Mouse (Mus musculus) forebrain, embryonic 11.5 days (tissue): ENCODE measurements around the gene Polr1a. TPM values are rescaled to one million over a fixed set of nuclear protein-coding genes. Genes with fewer than 3 reads are reported as not detected.

Experiments used
- ATAC-seq: fragments of 200-750 bp; cut with Nextera tagmentation; replicated peaks from 2 replicates; pipeline ENCODE4 v1.8.0; 2017; ENCODE audit warnings: moderate TSS enrichment; ENCODE audit not compliant: low FRiP score
- DNase-seq: peaks from one replicate; pipeline ENCODE4 v3.0.0-alpha.2; 2017; ENCODE audit warnings: low spot score
- H3K27ac ChIP-seq: fragments of 300-500 bp; sonication (generic); 2 replicates; pipeline ENCODE4 v1.5.1; 2014; ENCODE audit warnings: low read depth, low read length
- H3K27me3 ChIP-seq: fragments of 300-500 bp; sonication (generic); 2 replicates; pipeline ENCODE4 v1.6.1; 2014; ENCODE audit warnings: mild to moderate bottlenecking, low read length, mixed read lengths; ENCODE audit not compliant: control insufficient read depth, insufficient read depth
- H3K36me3 ChIP-seq: fragments of 300-500 bp; sonication (generic); 2 replicates; pipeline ENCODE4 v1.6.1; 2014; ENCODE audit warnings: mild to moderate bottlenecking, low read length, moderate library complexity, mixed read lengths; ENCODE audit not compliant: control insufficient read depth, insufficient read depth
- H3K4me1 ChIP-seq: fragments of 300-500 bp; sonication (generic); replicated peaks from 2 replicates; pipeline ENCODE4 v1.6.1; 2014; ENCODE audit warnings: low read length, mixed read lengths; ENCODE audit not compliant: control insufficient read depth, insufficient read depth
- H3K4me2 ChIP-seq: fragments of 300-500 bp; sonication (generic); 2 replicates; pipeline ENCODE4 v1.6.1; 2014; ENCODE audit warnings: low read depth, mild to moderate bottlenecking, low read length, moderate library complexity, mixed read lengths; ENCODE audit not compliant: severe bottlenecking
- H3K4me3 ChIP-seq: fragments of 300-500 bp; sonication (generic); 2 replicates; pipeline ENCODE4 v1.5.1; 2014; ENCODE audit warnings: low read depth, low read length
- H3K9ac ChIP-seq: fragments of 300-500 bp; sonication (generic); 2 replicates; pipeline ENCODE4 v1.6.1; 2014; ENCODE audit warnings: low read length
- H3K9me3 ChIP-seq: fragments of 300-500 bp; sonication (generic); 2 replicates; pipeline ENCODE4 v1.6.1; 2016; ENCODE audit warnings: low read length, mixed read lengths; ENCODE audit not compliant: control insufficient read depth
- WGBS: fragments of 180-500 bp; shearing (Covaris S2); extraction: QIAGEN DNeasy Blood & Tissue Kit; methylation state at CpG from one replicate; pipeline ENCODE4 v1.1.7; 2014; 5-methylcytosine and 5-hydroxymethylcytosine counted together
- polyA plus RNA-seq: library from polyadenylated mRNA; unstranded; fragments of >200 nt; fragmentation: Nextera tagmentation; extraction: Ambion mirVana; gene quantifications from 2 replicates; pipeline ENCODE4 v1.2.1, GENCODE M21; 2014

Polr1a gene
- polyA plus RNA-seq, 1 experiment from 2014 or later, result 38.5 TPM

DNA sequence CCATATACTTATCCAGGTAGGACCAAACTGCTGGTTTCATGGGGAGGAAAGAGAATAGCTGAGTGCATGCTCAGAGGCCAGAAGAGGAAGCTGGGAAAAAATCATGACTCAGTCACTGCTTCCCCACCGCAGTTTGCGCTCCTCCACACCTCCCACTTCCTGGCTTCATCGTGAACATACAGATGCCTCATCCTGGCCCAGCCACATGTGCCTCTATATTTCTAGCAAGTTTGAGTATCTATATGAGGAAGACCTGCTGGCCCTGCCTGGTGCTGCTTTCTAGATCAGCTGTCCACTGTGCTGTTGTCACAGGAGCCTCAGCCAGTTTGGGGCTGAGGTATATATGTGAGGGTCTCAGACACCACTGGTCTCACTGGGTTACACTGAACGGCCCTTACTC is 72.6 kb downstream of the Polr1a start:
- H3K27ac ChIP-seq, result no peak overlapping the region
- DNase-seq (no peak), ATAC-seq (no peak)
- H3K9ac ChIP-seq, result no peak overlapping the region
- H3K27me3 ChIP-seq, result no peaks in the 10 kb centered on the region
- H3K4me2 ChIP-seq, result no peak overlapping the region
- 91% methylated on average over 4 of the region's 4 CpGs for WGBS
- H3K4me1 ChIP-seq, result no peaks in the 10 kb centered on the region
- H3K4me3 ChIP-seq, result no peak overlapping the region
- H3K9me3 ChIP-seq, result no peaks in the 10 kb centered on the region
- no peaks in the 10 kb centered on the region; the same call in 1 of the 2 replicates for H3K36me3 ChIP-seq

- Histone ChIP-seq H3K4me3 (no peak overlapping the region), H3K27me3 (no peaks in the 10 kb centered on the region), H3K9ac (no peak overlapping the region), H3K4me2 (no peak overlapping the region), H3K27ac (no peak overlapping the region), H3K9me3 (no peaks in the 10 kb centered on the region), H3K36me3 (no peaks in the 10 kb centered on the region), H3K4me1 (no peaks in the 10 kb centered on the region; the same call in 1 of the 2 replicates)
- ATAC-seq (no peak), DNase-seq (no peak)
- 89% methylated on average over 4 of the region's 4 CpGs for WGBS
Observed at GRCm38 (mm10) chr6:71985984-71986383, 77.1 kb downstream of the Polr1a start.

DNA sequence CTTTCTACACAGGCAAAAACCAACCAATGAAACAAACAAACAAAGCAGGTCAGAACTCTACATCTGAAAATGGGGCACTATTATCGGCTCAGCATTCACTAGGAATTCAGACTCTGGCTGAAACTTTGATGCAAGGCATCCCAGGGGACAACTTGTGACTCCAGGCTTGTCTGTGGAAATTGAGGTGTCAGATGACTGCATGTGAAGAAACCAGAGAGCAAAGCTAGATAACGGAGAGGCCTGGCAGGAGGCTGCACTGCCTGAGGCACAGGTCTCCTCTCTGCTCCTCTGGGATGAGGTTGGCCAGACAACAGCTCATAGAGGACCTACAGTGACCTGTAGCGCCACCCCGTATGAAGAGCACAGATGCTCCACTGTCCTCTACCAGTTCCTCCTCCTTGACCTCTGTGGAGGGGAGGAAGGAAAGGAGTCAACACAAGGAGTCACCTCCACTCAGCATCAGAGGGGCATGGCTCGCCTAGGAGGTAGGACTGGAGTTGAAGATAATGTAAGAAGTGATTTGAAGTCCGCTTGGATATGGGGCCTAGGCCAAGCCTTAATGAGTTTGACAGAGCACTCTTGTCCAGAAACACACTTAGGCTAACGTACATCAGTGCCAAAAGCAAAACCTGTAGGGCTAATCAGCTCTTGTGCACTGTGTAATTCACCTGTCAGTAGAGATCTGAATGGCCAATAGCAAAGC is 78.8 kb downstream of the Polr1a start:
- DNase-seq (no peak), ATAC-seq (no peak)
- Histone ChIP-seq H3K36me3 (no peaks in the 10 kb centered on the region), H3K27ac (no peak overlapping the region), H3K9me3 (no peaks in the 10 kb centered on the region), H3K4me2 (no peak overlapping the region), H3K4me3 (no peak overlapping the region), H3K9ac (no peak overlapping the region), H3K4me1 (peaks cover 3% of the 10 kb centered on the region; the same call in 1 of the 2 replicates), H3K27me3 (no peaks in the 10 kb centered on the region)
- 76% methylated on average over 7 of the region's 7 CpGs for WGBS

DNA sequence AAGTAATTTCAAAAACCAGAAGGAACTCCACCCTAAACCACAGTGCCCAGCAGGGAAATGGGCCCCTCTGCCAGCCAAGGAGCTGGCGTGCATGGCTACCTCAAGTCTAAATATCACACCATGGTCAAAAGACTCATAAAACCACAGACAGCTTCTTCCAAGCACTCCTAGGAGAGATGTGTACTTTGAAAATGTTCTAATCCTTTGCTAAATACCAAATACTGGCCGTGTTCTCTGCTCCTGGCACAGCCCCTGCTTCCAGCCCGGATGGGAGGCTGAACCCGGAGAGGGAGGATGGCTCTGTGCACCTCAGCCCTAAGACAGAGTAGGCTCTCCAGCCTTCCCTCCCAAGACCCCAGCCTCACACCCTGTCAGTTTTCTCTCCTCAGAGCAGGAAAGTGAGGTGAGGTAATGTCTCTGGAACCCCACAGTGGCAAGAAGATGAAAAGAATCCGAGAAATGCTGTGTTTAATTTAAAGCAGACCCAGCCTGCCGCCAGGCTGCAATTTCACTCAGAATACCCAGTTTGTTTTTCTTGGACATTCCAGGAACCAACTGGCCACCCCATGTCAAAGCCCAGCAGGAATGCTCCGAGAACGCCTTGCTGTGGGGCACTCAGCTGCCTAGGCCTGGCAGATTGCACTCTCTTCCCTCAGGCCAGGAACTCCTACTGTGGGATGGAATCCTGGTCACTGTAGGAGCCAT is 80.9 kb downstream of the Polr1a start:
- H3K4me1 ChIP-seq, result peaks cover 3% of the 10 kb centered on the region; the same call in 1 of the 2 replicates
- no peak overlapping the region for H3K27ac ChIP-seq
- ATAC-seq, result no peak
- DNase-seq, result peak; percentile 60
- no peak overlapping the region for H3K9ac ChIP-seq
- H3K36me3 ChIP-seq, result no peaks in the 10 kb centered on the region
- no peak overlapping the region for H3K4me2 ChIP-seq
- no peaks in the 10 kb centered on the region for H3K9me3 ChIP-seq
- H3K4me3 ChIP-seq, result no peak overlapping the region
- H3K27me3 ChIP-seq, result no peaks in the 10 kb centered on the region
- 58% methylated on average over 8 of the region's 8 CpGs for WGBS

DNA sequence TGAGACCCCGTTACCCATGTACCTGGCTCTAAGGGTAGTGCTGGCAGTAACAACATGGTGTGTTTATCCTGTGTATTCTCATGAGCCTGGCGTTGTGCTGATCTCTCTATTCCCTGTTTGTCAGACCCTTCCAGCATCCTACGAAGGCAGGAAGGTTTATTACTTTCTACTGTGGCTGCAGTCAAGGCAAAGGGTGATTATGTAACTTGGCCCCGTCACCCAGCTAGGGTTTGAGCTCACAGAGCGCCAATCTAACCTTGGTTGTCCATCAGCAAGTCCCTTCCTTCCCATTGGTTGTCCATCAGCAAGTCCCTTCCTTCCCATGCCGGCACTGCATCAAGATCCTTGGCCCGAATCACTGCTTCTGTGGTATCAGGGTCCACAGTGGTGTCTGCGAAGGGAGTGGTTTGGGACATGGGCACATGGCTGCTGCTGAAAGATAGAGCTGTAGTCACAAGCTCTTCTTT is 81.6 kb downstream of the Polr1a start:
- 73% methylated on average over 8 of the region's 8 CpGs for WGBS
- Histone ChIP-seq H3K4me3 (no peak overlapping the region), H3K4me1 (peaks cover 3% of the 10 kb centered on the region; the same call in 1 of the 2 replicates), H3K4me2 (no peak overlapping the region), H3K27me3 (no peaks in the 10 kb centered on the region), H3K9me3 (no peaks in the 10 kb centered on the region), H3K27ac (no peak overlapping the region), H3K36me3 (no peaks in the 10 kb centered on the region), H3K9ac (no peak overlapping the region)
- ATAC-seq (no peak), DNase-seq (no peak)

- no peak for DNase-seq
- H3K4me3 ChIP-seq, result no peak overlapping the region
- H3K9ac ChIP-seq, result no peak overlapping the region
- no peaks in the 10 kb centered on the region for H3K9me3 ChIP-seq
- WGBS, result 60% methylated on average over 8 of the region's 8 CpGs
- no peaks in the 10 kb centered on the region for H3K27me3 ChIP-seq
- H3K4me2 ChIP-seq, result no peak overlapping the region
- H3K4me1 ChIP-seq, result peaks cover 3% of the 10 kb centered on the region; the same call in 1 of the 2 replicates
- no peak for ATAC-seq
- no peaks in the 10 kb centered on the region for H3K36me3 ChIP-seq
- no peak overlapping the region; the same call in 1 of the 2 replicates for H3K27ac ChIP-seq
Observed at GRCm38 (mm10) chr6:71991190-71991932, 82.5 kb downstream of the Polr1a start.

DNA sequence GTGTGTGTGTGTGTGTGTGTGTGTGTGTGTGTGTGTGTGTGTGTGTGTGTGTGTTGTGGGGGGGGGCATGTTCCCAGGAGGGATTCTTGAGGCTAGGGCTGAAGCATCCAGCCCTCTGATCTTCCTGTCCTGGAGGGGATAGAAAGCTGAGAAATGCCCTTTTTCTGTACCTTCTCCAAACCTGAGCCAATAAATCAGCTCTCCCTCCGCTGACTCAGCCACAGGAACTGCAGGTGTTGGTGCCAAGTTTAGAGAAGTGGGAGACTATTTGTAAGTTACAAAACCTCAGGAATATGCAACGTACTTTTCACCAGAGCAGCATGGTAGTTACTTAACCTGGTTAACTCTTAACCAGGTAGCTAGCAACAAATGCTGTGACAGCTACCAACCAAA is 83.1 kb downstream of the Polr1a start:
- no peaks in the 10 kb centered on the region for H3K36me3 ChIP-seq
- H3K4me3 ChIP-seq, result no peak overlapping the region
- no peak overlapping the region for H3K4me2 ChIP-seq
- H3K4me1 ChIP-seq, result peaks cover 3% of the 10 kb centered on the region; the same call in 1 of the 2 replicates
- no peak overlapping the region for H3K9ac ChIP-seq
- H3K9me3 ChIP-seq, result no peaks in the 10 kb centered on the region
- 81% methylated on average over 2 of the region's 2 CpGs for WGBS
- no peaks in the 10 kb centered on the region for H3K27me3 ChIP-seq
- ATAC-seq (no peak), DNase-seq (no peak)
- no peak overlapping the region for H3K27ac ChIP-seq

GRCm38 (mm10) chr6:71994004-71994403 is 85.2 kb downstream of the Polr1a start:
- no peaks in the 10 kb centered on the region for H3K36me3 ChIP-seq
- H3K9me3 ChIP-seq, result no peaks in the 10 kb centered on the region
- peaks cover 3% of the 10 kb centered on the region; the same call in 1 of the 2 replicates for H3K4me1 ChIP-seq
- WGBS, result 84% methylated on average over 4 of the region's 4 CpGs
- H3K27me3 ChIP-seq, result no peaks in the 10 kb centered on the region
- no peak for DNase-seq
- no peak overlapping the region for H3K4me2 ChIP-seq
- no peak overlapping the region for H3K27ac ChIP-seq
- H3K9ac ChIP-seq, result no peak overlapping the region
- H3K4me3 ChIP-seq, result no peak overlapping the region
- no peak for ATAC-seq
